Mouse (Mus musculus): Measurements from ENCODE around the gene Gm49721. TPM values are rescaled to one million over a fixed set of nuclear protein-coding genes. Genes with fewer than 3 reads are reported as not detected.

The Gm49721 gene
- not detected for polyA plus RNA-seq (2014; fragmentation: Illumina TruSeq; extraction: RNeasy Lipid Tissue Mini Kit (QIAGEN cat#74804); ENCODE audit: low read depth, low replicate concordance)

DNA sequence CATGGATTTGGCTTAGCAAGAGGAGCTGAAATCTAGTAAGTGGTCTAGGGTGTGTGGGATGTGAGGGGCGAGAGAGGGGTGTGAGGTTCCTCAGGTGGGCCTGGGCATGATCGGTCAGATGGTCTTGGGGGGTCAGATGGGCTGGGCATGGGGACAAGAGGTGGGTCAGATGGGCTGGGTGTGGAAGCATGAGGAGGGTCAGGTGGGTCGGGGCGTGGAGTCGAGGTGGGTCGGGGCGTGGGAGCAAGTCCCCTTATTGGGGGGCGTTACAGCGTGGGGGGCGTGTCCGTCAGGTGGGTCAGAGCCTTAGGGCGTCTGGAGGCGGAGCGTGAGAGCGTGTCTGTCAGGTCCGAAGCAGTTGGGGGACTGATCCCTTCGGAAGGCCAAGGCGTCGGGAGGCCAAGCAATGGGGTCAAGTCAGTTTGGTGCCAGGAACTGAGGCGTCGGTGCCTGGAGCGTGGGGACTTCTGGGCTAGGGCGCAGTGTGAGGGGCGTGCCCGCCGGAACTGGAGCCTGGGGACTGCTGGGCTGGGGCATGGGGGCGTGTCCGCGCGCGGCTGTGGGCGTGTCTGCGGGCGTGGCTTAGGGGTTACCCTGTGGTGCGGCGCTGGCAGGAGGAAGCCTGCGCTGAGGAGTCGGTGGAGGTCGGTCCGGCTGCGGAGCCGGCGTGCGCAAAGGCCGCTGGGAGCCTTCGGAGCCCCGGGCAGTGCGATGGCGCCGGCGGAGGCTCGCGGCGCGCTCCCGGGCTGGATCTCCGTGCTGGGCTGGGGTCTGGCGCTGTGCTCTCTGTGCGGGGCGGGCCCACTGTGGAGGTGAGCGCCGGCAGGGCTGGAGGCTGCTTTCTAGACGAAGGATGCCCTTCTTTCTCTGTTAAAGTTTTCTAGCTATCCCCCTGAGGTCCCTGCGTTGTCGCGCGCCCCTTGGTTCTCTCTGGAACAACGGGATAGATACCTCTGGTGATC is at the start of gene Gm49721:
Gm49721 (plus strand) TSS at position 618 of the 962 bp plus-strand sequence.

GRCm38 (mm10) chr17:6947984-6948768 is 30.5 kb upstream of the Gm49721 start, which contains the start of gene Rsph3b:
Rsph3b (minus strand) TSS chr17:6948682.

GRCm38 (mm10) chr17:6960776-6961175 is 17.9 kb upstream of the Gm49721 start, which contains the start of gene Tagap1:
Tagap1 (minus strand) TSS chr17:6961156.

GRCm38 (mm10) chr17:6970334-6970733 is 8.4 kb upstream of the Gm49721 start, which contains the start of gene Rnaset2b:
Rnaset2b (plus strand) TSS chr17:6970634.

DNA sequence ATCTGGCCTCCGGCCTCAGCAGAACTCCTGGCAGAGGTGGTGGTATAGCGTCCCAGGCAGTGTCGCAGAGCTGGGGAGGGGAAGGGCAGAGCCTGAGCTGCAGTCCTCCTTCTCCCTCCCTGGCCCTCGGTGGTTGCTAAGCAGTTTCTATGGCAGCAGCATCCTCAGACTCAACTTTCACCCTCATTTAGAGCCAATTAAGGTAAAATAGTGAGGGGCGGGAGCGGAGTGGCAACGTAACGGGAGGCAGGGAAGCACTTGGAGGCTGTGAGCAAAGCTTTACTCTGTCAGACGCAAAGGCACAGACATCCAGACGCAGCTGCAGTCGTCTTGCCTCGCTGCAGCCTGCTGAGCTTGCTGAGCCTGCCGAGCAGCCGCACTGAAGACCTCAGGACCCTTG is 46.6 kb downstream of the Gm49721 start, which contains the start of gene Gm1604a:
Gm1604a (plus strand) TSS at position 312 of the 400 bp plus-strand sequence.

Other genes starting within 250 kb of the Gm49721 start
- gene Ezr, start 196.1 kb upstream of the Gm49721 start, polyA plus RNA-seq (2014; fragmentation: Illumina TruSeq; extraction: RNeasy Lipid Tissue Mini Kit (QIAGEN cat#74804); ENCODE audit: low read depth, low replicate concordance) = 48.2 TPM
- 93.9 TPM for gene Rsph3b, start 30.2 kb upstream of the Gm49721 start, polyA plus RNA-seq (2014; fragmentation: Illumina TruSeq; extraction: RNeasy Lipid Tissue Mini Kit (QIAGEN cat#74804); ENCODE audit: low read depth, low replicate concordance)
- gene Tagap1, start 17.7 kb upstream of the Gm49721 start, polyA plus RNA-seq (2014; fragmentation: Illumina TruSeq; extraction: RNeasy Lipid Tissue Mini Kit (QIAGEN cat#74804); ENCODE audit: low read depth, low replicate concordance) = 16.4 TPM
- 301 TPM for gene Rnaset2b, start 8.3 kb upstream of the Gm49721 start, polyA plus RNA-seq (2014; fragmentation: Illumina TruSeq; extraction: RNeasy Lipid Tissue Mini Kit (QIAGEN cat#74804); ENCODE audit: low read depth, low replicate concordance)
- not detected for gene Gm1604a, start 46.7 kb downstream of the Gm49721 start, polyA plus RNA-seq (2014; fragmentation: Illumina TruSeq; extraction: RNeasy Lipid Tissue Mini Kit (QIAGEN cat#74804); ENCODE audit: low read depth, low replicate concordance)
- 27.3 TPM for gene Rps6ka2, start 191.2 kb downstream of the Gm49721 start, polyA plus RNA-seq (2014; fragmentation: Illumina TruSeq; extraction: RNeasy Lipid Tissue Mini Kit (QIAGEN cat#74804); ENCODE audit: low read depth, low replicate concordance)

Data from heart, adult 10 weeks (tissue).